Mouse (Mus musculus) heart, adult 9 months (tissue): Measurements from ENCODE around the gene Ankrd36.

Experiments
- DNase-seq, 2 experiments: peaks; one replicate each; pipeline ENCODE4 v3.0.0; 2022; ENCODE audit warnings: low spot score in 2 of 2

Ankrd36 gene

DNA sequence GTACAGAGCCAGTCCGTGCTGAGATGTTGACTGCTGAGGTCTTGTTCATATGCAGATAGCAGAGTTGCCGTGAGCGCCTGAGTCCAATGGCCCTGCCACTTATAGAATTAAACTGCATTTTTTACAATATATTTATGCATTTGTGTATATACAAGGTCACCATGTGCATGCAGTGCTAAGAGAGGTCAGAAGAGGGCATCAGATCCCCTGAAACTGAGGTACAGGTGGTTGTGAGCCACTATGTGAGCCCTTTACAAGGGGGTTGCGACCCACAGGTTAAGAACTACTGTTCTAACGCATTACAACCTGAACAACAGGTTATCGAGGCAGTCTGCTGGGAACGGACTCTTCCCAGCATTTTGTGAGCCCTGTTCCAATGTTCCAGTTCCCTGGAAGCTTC lies 80.8 kb downstream of the Ankrd36 start:
- DNase-seq: no peak

DNA sequence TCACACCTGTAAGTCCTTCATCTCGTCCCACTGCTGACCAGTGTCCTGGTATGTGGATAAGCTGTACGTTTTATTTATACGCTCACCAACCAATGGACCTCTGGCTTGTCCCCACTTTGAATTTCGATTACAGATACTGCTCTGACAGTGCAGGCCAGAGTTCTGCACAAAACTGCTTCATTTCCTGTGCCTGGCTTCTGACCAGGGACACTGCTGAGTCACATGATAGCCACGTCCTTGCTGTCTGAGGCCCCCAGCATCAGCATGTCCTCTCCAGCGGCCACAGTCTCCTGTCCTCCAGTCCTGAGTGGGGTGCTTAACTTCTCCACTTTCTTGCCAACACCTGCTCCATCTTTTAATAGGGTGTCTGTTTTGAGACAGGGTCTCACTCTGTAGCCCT lies 113.1 kb downstream of the Ankrd36 start:
- no peak for DNase-seq

DNA sequence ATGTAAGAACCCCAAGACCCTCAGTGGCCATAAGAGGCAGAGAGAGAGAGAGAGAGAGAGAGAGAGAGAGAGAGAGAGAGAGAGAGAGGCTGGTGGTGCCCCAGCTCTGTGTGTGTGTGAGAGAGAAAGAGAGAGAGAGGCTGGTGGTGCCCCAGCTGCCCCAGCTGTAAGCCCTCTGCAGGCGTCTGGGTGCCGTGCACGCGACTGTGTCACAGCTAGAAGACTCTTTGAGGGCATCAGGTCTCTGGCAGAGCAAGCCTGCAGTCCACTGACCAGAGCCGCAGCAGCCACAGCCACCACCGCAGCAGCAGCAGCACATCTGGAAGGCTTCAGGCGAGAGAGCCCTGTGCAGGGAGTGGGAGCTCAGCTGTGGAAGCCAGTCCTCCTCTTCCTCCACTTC lies 114.8 kb downstream of the Ankrd36 start:
- DNase-seq: no peak

DNA sequence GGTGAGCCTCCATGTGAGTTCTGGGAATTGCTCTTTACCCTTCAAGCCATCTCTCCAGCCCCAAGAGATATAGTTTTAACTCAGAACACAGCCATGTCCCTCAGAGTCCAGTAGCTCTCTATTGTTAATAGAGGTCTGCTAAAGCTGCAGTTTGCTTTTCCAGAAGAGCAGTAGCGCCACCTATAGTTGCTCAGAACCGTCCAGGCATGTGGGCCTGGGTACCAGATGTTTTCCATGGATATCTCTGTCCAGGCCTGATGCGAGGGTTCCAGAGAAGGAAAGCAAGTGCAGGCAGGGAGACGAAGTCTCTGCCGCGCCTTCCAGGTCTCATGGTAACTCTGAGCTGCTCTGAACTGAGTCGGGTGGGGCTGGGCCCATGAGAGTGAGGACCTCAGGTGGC lies 122.3 kb downstream of the Ankrd36 start:
- DNase-seq: no peak

- DNase-seq: no peak
Measured at GRCm38 (mm10) chr11:5700808-5701207, 131.3 kb downstream of the Ankrd36 start.

DNA sequence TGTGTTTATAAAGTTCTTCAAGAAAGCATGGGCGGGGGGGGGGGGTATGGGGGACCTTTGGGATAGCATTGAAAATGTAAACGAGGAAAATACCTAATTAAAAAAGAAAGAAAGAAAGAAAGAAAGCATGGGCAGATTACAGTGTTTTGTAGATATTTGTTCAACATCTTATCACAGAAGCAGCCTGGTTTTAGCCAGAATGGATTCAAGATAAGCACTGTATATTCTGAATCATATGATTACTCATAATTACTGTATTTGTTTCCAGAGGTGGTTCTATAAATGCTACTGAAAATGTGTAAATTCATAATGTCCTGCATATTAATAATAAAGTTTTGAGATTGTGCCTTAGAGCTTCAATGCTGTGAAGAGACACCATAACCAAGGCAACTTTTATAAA lies 131.8 kb downstream of the Ankrd36 start:
- no peak for DNase-seq

GRCm38 (mm10) chr11:5701821-5702220 lies 132.3 kb downstream of the Ankrd36 start:
- no peak for DNase-seq

GRCm38 (mm10) chr11:5702271-5702956 lies 132.9 kb downstream of the Ankrd36 start:
- DNase-seq: no peak

- no peak for DNase-seq
Measured at GRCm38 (mm10) chr11:5702957-5703332, 133.5 kb downstream of the Ankrd36 start.

- DNase-seq: no peak
Measured at GRCm38 (mm10) chr11:5703341-5703740, 133.9 kb downstream of the Ankrd36 start.

GRCm38 (mm10) chr11:5705972-5706371 lies 136.5 kb downstream of the Ankrd36 start:
- DNase-seq: no peak

DNA sequence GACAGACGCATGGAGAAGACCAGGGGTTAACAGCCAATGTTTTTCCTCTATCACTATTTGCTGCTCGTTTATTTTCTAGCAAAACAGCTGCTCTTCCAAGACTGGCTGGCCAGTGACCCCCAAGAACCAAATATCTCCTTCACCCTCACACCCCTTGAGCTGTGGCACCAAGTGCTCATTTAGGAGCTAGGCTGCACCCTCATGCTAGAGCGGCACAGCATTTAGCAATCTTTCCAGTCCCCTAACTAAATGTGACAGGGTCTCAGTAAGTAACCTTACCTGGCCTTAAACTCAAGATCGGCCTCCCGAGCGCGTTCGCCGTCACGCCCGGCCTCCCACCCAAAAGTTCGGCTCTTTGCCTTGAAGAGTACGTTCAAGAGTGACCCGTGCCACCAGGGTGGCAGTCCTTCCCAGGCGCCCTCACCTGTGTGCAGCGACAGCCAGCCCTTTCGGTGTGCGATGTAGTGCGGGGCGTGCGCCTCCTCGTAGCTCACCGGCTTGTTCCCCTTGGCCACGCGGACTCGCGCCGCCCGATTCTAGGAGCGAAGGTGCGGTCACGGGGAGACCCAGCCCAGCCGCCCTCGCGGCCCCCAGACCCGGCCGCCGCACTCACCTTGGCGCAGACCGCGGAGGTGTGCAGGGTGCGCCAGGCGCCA lies 137.5 kb downstream of the Ankrd36 start:
- peak in 1 of 2 experiments; percentile 33 for DNase-seq

DNA sequence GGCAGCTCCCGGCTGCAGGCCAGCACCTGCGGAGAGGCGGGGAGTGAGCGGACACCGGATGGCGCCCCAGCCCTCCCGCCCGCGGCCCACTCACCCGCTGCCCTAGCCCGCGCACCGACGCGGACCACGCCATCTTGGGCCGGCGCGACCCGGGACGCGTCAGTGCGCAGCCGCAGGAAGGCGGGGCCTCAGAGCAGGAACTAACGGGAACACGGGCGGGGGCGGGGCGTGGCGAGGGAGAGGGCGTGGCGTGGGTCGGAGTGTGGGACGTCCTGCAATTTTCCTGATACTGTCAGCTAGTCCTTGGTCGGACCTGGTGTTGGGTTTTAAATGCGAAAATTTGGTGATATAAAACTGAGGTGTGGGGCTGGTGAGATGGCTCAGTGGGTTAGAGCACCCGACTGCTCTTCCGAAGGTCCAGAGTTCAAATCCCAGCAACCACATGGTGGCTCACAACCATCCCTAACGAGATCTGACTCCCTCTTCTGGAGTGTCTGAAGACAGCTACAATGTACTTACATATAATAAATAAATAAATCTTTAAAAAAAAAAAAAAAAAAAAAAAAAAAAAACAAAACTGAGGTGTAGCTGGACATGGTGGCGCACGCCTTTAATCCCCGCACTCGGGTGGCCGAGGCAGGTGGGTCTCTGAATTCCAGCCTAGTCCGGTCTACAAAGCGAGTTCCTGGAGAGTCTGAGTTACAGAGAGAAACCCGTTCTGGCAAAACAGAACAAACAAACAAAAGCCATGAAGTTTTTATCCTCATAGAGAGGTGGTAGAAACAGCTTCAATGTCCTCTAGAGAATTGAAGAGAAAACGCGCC lies 138.3 kb downstream of the Ankrd36 start:
- DNase-seq: peak; percentile 88

DNA sequence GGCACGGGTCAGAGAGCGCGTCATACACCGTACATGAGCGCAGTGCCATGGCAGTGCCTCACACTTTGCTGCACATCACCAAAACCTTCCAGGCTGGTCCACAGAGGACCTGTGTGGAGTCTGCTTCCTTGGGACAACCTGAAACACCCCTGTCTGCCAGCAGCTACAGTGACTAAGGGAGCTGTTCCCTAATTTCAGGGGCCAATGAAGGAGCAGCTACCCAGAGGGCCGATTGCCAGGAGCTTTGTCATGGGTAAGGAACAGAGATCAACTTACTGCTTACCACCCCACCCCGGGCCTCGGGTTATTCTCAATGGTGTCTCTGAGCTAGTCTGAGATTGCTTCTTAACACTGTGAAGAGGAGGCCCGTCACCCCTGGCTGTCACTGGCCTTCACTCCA lies 145.7 kb downstream of the Ankrd36 start:
- no peak for DNase-seq

GRCm38 (mm10) chr11:5715630-5716105 lies 146.2 kb downstream of the Ankrd36 start, which contains the start of gene Mrps24:
Gene Mrps24 (minus strand): TSS chr11:5715680.
- no peak for DNase-seq

DNA sequence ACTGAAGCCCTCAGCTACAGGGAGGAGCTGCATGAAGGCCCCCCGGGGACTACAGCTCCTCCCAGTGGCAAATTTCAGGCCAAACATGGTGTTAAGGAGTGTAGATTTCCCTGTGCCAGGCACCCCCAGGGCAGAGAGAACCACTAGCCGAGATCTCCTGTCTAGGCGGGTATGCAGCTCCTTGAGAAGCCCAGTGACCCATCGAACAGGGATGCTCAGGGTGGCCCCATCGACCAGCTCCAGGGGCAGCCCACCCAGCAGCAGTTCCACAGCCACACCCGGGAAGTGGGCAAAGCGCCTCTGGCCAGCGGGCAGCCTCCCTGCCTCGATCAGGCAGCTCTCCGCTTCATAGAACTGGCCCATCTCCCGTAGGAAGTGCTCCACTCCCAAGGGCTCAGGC lies 146.8 kb downstream of the Ankrd36 start:
- DNase-seq: no peak

- peak; percentile 57 to 72 for DNase-seq
Measured at GRCm38 (mm10) chr11:5716938-5717705, 147.6 kb downstream of the Ankrd36 start.

DNA sequence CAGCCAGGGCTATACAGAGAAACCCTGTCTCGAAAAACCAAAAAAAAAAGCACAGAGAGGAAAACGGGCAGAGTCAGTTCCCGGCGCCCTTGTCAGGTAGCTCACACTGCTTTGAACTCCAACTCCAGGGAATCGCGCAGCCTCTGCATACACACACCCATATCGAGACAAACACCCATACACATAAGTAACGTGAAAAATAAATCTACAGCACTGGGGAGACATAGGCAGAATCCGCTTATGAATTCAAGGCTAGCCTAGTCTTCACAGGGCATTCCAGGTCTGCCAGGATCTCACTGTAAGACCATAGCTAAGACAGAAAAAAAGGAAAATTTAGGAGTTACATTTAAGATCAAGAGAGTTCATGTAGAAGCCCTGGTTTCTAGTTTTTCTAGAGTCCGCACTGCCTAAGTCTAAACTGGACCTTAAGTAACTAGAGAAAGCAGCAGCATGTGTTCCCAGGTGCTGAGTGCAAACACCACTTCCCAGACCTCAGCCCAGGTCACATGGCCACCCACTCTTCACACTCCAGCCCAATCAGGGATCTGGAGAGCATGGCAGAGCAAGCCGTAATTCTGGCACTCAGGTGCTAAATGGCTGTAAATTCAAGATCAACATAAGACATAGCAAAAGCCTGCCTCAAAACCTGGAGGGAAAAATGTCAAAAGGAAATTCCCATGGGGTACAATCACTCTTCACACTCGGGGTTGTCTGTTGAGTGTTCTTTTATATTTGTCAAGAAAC lies 149.3 kb downstream of the Ankrd36 start:
- no peak for DNase-seq

GRCm38 (mm10) chr11:5729582-5729981 lies 160.1 kb downstream of the Ankrd36 start:
- no peak for DNase-seq

DNA sequence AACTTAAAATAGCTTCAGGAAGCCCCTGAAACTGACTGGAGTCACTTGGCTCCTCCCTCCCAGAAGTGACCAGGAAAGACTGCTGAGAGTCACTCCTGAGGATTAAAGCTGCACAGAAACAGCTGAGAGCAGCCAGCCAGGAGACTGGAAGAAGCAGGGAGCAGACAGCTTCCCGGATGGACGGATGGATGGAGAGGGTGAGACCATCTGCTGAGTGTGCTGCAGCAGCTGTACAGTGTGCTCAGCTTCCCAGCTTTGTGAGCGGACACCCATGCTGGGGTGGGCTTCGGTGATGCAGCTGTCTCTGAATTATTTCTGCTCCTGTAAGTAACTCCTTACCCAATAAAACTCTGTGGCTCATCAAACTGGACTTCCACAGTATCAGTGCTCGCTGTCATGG lies 162.9 kb downstream of the Ankrd36 start:
- DNase-seq: no peak

DNA sequence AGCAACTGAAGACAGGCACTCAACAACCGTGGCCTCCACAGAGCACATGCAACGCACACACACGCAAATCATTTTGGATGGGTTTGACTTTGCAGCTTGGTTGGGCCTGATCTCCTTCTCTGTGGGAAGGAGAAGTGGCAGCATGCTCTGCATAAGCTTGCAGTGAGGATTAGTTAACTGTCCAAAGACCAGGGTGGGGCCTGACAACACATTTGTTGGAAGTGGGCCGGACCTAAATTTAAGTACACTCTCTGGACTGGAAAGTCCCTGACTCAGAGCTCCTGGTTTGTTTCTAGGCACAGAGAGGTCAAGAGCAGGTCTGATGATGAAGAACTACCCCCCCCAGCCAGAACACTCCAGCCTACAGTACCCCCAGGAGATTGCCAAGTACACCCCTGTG lies 164.8 kb downstream of the Ankrd36 start:
- DNase-seq: peak; percentile 30 to 32
